Mouse (Mus musculus) C2C12 (cell line): ENCODE measurements around the gene Tmem117. TPM values are rescaled to one million over a fixed set of nuclear protein-coding genes. Genes with fewer than 3 reads are reported as not detected.

ENCODE experiments used
- H3K27me3 ChIP-seq: one replicate; pipeline ENCODE4 v1.6.1; 2011; ENCODE audit not compliant: control insufficient read depth, insufficient read depth, insufficient read length
- H3K36me3 ChIP-seq: one replicate; pipeline ENCODE4 v1.6.1; 2011; ENCODE audit not compliant: control insufficient read depth, insufficient read depth
- H3K4me3 ChIP-seq: one replicate; pipeline ENCODE4 v1.5.1; 2011; ENCODE audit warnings: mild to moderate bottlenecking, control low read depth; ENCODE audit not compliant: poor library complexity, insufficient read depth, severe bottlenecking
- H3K79me2 ChIP-seq: one replicate; pipeline ENCODE4 v1.6.1; 2011; ENCODE audit not compliant: control insufficient read depth, insufficient read depth
- H3K79me3 ChIP-seq: one replicate; pipeline ENCODE4 v1.6.1; 2011; ENCODE audit warnings: low read depth, control low read depth
- H3ac ChIP-seq: one replicate; pipeline ENCODE3; 2011; ENCODE audit warnings: low read depth; ENCODE audit not compliant: control insufficient read depth, insufficient read length
- CEBPB ChIP-seq: IDR thresholded peaks from one replicate; pipeline ENCODE4 v1.6.1; 2011; ENCODE audit warnings: low read depth, mild to moderate bottlenecking, control low read depth, moderate library complexity
- CTCF ChIP-seq: IDR thresholded peaks from one replicate; pipeline ENCODE4 v1.5.1; 2011; ENCODE audit not compliant: control insufficient read depth, insufficient read depth, insufficient read length
- FOSL1 ChIP-seq: IDR thresholded peaks from one replicate; pipeline ENCODE4 v1.8.0; 2011; ENCODE audit warnings: mild to moderate bottlenecking, low read length; ENCODE audit not compliant: poor library complexity, insufficient read depth, severe bottlenecking
- MAX ChIP-seq: IDR thresholded peaks from one replicate; pipeline ENCODE4 v1.6.1; 2011; ENCODE audit warnings: mild to moderate bottlenecking, control low read depth
- MYOD1 ChIP-seq: IDR thresholded peaks from one replicate; pipeline ENCODE4 v1.6.1; 2011; ENCODE audit warnings: low read depth; ENCODE audit not compliant: control insufficient read depth, insufficient read length
- MYOG ChIP-seq: IDR thresholded peaks from one replicate; pipeline ENCODE4 v1.6.1; 2011; ENCODE audit not compliant: control insufficient read depth, insufficient read length; ENCODE audit errors: extremely low read depth
- USF1 ChIP-seq: IDR thresholded peaks from one replicate; pipeline ENCODE4 v1.6.1; 2011; ENCODE audit warnings: low read depth, mild to moderate bottlenecking, control low read depth, moderate library complexity
- polyA plus RNA-seq: library from polyadenylated mRNA; unstranded; fragments of >200 nt; fragmentation: generic; extraction: Trizol; gene quantifications from one replicate; pipeline ENCODE4 v1.2.1, GENCODE M21; 2012; ENCODE audit warnings: missing spikeins

The Tmem117 gene
- polyA plus RNA-seq, 1 experiment, result 0.06 TPM

DNA sequence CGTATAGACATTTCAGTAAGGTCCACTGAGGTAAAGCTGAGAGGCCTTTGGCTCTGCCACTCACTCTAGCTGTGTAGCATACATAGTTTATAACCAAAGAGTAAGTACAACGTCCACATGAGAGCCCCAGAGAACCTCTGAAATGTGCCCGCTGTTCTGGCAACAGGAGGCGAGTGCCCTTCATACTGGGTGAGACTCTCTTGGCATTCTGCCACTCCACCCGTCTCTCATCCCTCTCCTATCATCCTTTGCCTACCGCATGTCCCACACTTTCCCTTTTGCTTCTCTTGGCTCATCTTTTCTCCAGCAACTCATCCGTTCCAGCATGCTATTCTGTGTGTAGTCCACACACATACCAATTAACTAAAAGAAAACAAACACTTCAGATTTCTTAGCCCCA, 456.9 kb downstream of the Tmem117 start:
- no peaks in the 10 kb centered on the region for H3K79me3 ChIP-seq
- no peaks in the 10 kb centered on the region for H3K27me3 ChIP-seq
- H3K36me3 ChIP-seq, result no peaks in the 10 kb centered on the region
- H3ac ChIP-seq, result no peak overlapping the region
- H3K79me2 ChIP-seq, result no peaks in the 10 kb centered on the region
- no peak overlapping the region for H3K4me3 ChIP-seq
- TF ChIP-seq FOSL1, result no peak

DNA sequence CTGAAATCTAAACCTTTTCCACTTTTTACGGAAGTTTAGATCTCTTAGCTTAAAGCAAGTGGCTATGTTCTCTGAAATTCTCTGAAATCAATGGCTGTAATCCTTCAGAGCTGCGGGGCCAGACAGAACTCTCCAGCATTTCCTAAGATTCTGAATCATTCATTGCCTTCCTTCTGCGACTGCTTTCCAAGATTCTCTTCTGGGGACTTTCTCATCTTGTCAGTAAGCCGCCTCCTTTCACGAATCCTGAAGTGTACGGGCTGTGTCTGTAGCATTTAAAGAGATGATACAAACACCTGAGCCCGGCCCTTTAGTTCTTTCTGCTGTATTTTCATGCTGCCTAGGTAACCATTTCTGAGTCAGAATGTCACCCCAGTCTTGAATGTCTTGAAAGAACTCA, 471.1 kb downstream of the Tmem117 start:
- no peaks in the 10 kb centered on the region for H3K79me2 ChIP-seq
- H3ac ChIP-seq, result no peak overlapping the region
- H3K79me3 ChIP-seq, result no peaks in the 10 kb centered on the region
- TF ChIP-seq CTCF (no peak), MAX (no peak), USF1 (no peak), FOSL1 (no peak), MYOD1 (no peak), CEBPB (no peak), MYOG (no peak)
- peaks cover 4% of the 10 kb centered on the region for H3K27me3 ChIP-seq
- no peaks in the 10 kb centered on the region for H3K36me3 ChIP-seq
- H3K4me3 ChIP-seq, result no peak overlapping the region

DNA sequence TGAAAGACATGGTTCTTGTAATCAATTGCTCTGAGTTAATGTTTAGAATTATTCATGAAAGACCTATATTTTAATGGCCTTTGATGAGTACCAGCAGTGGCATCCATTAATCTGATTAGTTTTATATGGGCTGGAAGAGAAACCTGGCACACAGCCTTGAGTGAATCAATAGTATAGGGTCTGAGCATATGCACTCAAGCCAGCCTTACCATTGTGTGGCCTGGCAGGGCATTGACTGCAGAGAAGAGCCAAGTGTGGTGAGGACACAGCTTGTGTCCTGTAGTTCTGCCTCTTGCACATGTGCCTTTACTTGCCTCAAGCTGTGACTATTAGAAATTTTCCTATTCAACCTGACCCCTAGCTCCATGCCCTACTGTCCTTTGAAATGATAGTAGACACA, 472.5 kb downstream of the Tmem117 start:
- H3K27me3 ChIP-seq, result peaks cover 4% of the 10 kb centered on the region
- no peak overlapping the region for H3K4me3 ChIP-seq
- no peaks in the 10 kb centered on the region for H3K36me3 ChIP-seq
- no peak overlapping the region for H3ac ChIP-seq
- no peaks in the 10 kb centered on the region for H3K79me2 ChIP-seq
- no peaks in the 10 kb centered on the region for H3K79me3 ChIP-seq
- TF ChIP-seq MYOG, result no peak
- TF ChIP-seq MAX, result no peak
- TF ChIP-seq MYOD1, result no peak
- TF ChIP-seq USF1, result no peak
- TF ChIP-seq FOSL1, result no peak
- TF ChIP-seq CTCF, result no peak
- TF ChIP-seq CEBPB, result no peak

DNA sequence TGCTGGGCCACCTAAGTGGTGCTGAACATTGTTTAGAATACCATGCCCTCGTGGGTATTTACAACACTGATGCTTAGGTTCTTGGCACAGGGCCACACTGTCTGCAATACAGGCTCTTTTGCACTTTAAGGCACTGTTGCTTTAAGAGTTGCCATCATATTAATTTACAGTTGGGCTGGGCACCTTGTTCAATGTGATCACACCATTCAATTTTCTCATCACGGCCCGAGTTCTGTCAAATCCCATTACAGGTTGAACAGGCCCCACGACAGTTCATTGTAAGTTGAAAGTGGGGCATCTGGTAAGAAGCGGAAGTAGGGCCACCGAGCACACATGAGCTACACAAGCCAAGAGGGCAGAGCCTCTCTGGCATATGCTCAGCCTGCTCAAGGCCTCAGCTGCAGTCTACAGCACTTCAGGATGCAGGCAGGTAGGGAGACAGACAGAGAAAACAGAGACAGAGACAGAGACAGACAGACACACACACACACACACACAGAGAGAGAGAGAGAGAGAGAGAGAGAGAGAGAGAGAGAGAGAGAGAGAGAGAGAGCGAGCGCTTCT, 478.3 kb downstream of the Tmem117 start:
- H3K36me3 ChIP-seq, result no peaks in the 10 kb centered on the region
- no peak overlapping the region for H3ac ChIP-seq
- H3K79me2 ChIP-seq, result no peaks in the 10 kb centered on the region
- H3K4me3 ChIP-seq, result no peak overlapping the region
- H3K79me3 ChIP-seq, result no peaks in the 10 kb centered on the region
- no peaks in the 10 kb centered on the region for H3K27me3 ChIP-seq
- TF ChIP-seq FOSL1 (no peak), MYOD1 (no peak), MYOG (no peak), CEBPB (no peak), USF1 (no peak), CTCF (no peak), MAX (no peak)

DNA sequence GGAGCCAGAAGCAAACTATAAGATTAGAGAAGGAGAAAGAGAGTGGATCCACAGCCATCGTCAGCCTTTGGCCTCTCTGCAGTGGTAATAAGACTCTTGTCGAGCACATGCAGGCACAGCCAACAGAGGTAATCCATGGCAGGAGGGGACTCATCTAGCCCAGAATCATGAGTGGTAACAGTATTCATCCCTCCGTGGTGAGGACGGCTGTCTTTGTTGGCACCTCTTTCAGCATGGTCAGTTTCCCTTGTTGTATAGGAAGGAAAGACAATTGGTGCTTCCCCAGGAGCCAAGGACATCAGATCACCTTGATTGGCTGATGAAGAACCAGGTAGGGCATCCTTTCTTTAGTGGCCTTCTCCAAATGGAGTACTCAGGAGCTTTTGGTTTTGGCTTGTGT, 479.6 kb downstream of the Tmem117 start:
- Histone ChIP-seq H3K79me3 (no peaks in the 10 kb centered on the region), H3K4me3 (no peak overlapping the region), H3ac (no peak overlapping the region), H3K36me3 (no peaks in the 10 kb centered on the region), H3K79me2 (no peaks in the 10 kb centered on the region), H3K27me3 (no peaks in the 10 kb centered on the region)
- TF ChIP-seq USF1, result no peak
- TF ChIP-seq CEBPB, result no peak
- no peak for TF ChIP-seq FOSL1
- no peak for TF ChIP-seq MYOD1
- TF ChIP-seq MAX, result no peak
- no peak for TF ChIP-seq CTCF
- TF ChIP-seq MYOG, result no peak

DNA sequence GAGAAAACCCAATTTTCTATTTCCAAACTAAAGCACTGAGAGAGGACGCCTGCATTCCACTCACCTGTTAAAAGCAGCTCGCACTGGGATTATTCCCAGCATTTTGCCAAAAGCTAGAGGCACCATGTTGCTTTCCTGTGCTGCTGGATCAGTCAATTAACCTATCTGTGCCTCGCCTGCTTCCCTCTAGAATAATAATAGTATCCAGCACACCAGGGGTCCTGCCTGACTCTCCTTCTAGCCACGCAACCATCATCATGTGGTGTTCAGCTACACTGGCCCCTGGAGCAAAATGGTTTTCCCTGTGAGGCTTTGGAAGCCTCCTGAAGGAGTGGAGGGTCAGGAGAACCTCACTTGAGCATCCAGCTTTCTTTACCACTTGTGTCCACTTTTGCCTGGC, 502.4 kb downstream of the Tmem117 start:
- TF ChIP-seq MYOG (no peak), MAX (no peak), USF1 (no peak), CEBPB (no peak), MYOD1 (no peak), CTCF (no peak), FOSL1 (no peak)
- peaks cover 3% of the 10 kb centered on the region for H3K27me3 ChIP-seq
- H3K79me2 ChIP-seq, result no peaks in the 10 kb centered on the region
- no peaks in the 10 kb centered on the region for H3K79me3 ChIP-seq
- no peak overlapping the region for H3K4me3 ChIP-seq
- no peak overlapping the region for H3ac ChIP-seq
- no peaks in the 10 kb centered on the region for H3K36me3 ChIP-seq
